ENCODE assay signal across 13 mouse cellular contexts in the genomic region with DNA sequence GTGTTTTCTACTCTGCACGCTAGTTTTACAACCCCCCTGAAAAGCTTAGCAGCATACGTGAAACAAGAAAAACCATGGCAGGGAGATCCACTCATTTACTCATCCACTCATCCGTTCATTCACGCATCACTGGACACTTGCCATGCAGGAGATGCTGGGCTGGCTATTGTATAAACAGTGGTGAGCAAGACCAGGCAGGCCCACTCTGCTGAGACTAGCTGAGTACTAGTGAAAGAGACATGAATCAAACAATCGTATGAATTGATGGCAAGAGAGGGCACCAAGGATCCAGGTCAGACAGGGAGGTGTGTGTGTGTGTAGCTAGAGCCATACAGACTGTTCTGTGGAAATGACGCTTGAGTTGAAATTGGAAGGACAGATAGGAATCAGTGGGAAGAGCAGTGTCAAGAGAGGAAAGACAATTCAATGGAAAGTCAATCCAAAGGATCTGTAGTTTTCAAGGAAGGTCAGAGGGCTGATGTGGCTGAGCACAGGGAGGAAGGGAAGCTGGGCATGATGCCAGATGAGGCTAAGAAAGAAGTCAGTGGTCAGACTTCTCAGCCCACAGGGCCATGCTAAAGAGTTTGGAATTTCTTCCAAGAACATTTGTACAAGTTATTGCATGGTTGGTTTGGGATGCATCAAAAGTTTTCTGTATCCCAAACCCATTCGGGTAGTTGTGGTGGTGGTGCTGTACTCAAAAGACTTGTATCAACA. TPM values are rescaled to one million over a fixed set of nuclear protein-coding genes. Genes with fewer than 3 reads are reported as not detected.
DNase-seq lines count a peak whose midpoint lies in the region; ATAC-seq and TF ChIP-seq lines count a peak whose summit lies in the region.
"Had no signal": no experiment of that assay in that cellular context is flagged by ENCODE, and none has a peak within 500 bp of the region (broad histone marks: within the 10 kb centered on the region; RNA-seq: fewer than 3 reads in every experiment).

No protein-coding gene starts in this region.

- 0 out of 2 replicates have a peak, but pooled peaks have one; percentile 34 for ATAC-seq in hindbrain, embryonic 16.5 days
- no peak for ATAC-seq in hindbrain, embryonic 13.5 days (ENCODE audit: low FRiP score)
- ATAC-seq: forebrain, embryonic 15.5 days had no signal

- H3K36me3 ChIP-seq in hindbrain, embryonic 16.5 days (ENCODE audit: control insufficient read depth, insufficient read depth, low read length) = no peaks in the 10 kb centered on the region
- no peaks in the 10 kb centered on the region for H3K36me3 ChIP-seq in hindbrain, embryonic 13.5 days
- H3K36me3 ChIP-seq in CH12.LX (replicated peaks in 1 of 2; ENCODE audit: control insufficient read depth in 1 of 2, insufficient read depth in 1 of 2, low read length in 1 of 2) = no peaks in the 10 kb centered on the region
- H3K36me3 ChIP-seq: forebrain, embryonic 15.5 days; heart, embryonic 12.5 days had no signal

- no peaks in the 10 kb centered on the region for H3K4me1 ChIP-seq in hindbrain, embryonic 16.5 days (ENCODE audit: control insufficient read depth, insufficient read depth, low read depth, low read length)
- H3K4me1 ChIP-seq in hindbrain, embryonic 13.5 days (replicated peaks) = 0 out of 2 replicates have a peak, but pooled peaks cover 4% of the 10 kb centered on the region
- peaks cover 4% of the 10 kb centered on the region in 2 experiments; a peak in 3 of 4 replicates for H3K4me1 ChIP-seq in CH12.LX (ENCODE audit: control insufficient read depth in 1 of 2, insufficient read depth in 2 of 2)
- H3K4me1 ChIP-seq: forebrain, embryonic 15.5 days; heart, embryonic 12.5 days had no signal

- H3K79me2 ChIP-seq in CH12.LX (replicated peaks; ENCODE audit: control insufficient read depth, extremely low read depth, insufficient read depth, poor library complexity, severe bottlenecking) = no peaks in the 10 kb centered on the region

- TF ChIP-seq POLR2A in CH12.LX (IDR thresholded peaks at IDR 0.05; ENCODE audit: low read depth, low read length) = no peak

- WGBS in hindbrain, embryonic 16.5 days = 50% methylated on average over 7 of the region's 7 CpGs
- WGBS in hindbrain, embryonic 13.5 days = 46% methylated on average over 7 of the region's 7 CpGs

- TF ChIP-seq EP300 in CH12.LX (IDR thresholded peaks at IDR 0.05; ENCODE audit: low read length) = no peak

- H3K4me2 ChIP-seq in hindbrain, embryonic 16.5 days (ENCODE audit: low read length) = no peak overlapping the region
- no peak overlapping the region for H3K4me2 ChIP-seq in hindbrain, embryonic 13.5 days
- H3K4me2 ChIP-seq in CH12.LX (ENCODE audit: insufficient read depth, low read depth, poor library complexity, severe bottlenecking) = no peak overlapping the region
- H3K4me2 ChIP-seq: forebrain, embryonic 15.5 days; heart, embryonic 12.5 days had no signal

- H3K27ac ChIP-seq in hindbrain, embryonic 16.5 days (ENCODE audit: low read depth, low read length) = no peak overlapping the region
- H3K27ac ChIP-seq in hindbrain, embryonic 13.5 days = no peak overlapping the region
- no peak overlapping the region for H3K27ac ChIP-seq in CH12.LX (ENCODE audit: insufficient read depth, low read depth)
- H3K27ac ChIP-seq: forebrain, embryonic 15.5 days had no signal

- no peak overlapping the region for H3K9ac ChIP-seq in hindbrain, embryonic 16.5 days (ENCODE audit: low read depth, low read length)
- no peak overlapping the region for H3K9ac ChIP-seq in hindbrain, embryonic 13.5 days
- H3K9ac ChIP-seq in CH12.LX (ENCODE audit: insufficient read depth, low read depth) = no peak overlapping the region
- H3K9ac ChIP-seq: forebrain, embryonic 15.5 days; heart, embryonic 12.5 days had no signal

- TF ChIP-seq CTCF in CH12.LX (conservative IDR thresholded peaks at IDR 0.05 in 1 of 2, IDR thresholded peaks at IDR 0.05 in 1 of 2; ENCODE audit: low read depth in 2 of 2, low read length in 2 of 2) = no peak

- H3K4me3 ChIP-seq in hindbrain, embryonic 16.5 days (ENCODE audit: low read length) = no peak overlapping the region
- no peak overlapping the region for H3K4me3 ChIP-seq in hindbrain, embryonic 13.5 days
- H3K4me3 ChIP-seq in CH12.LX (replicated peaks in 1 of 3; ENCODE audit: low read depth in 2 of 3, low read length in 2 of 3, poor library complexity in 1 of 3) = no peak overlapping the region
- H3K4me3 ChIP-seq: forebrain, embryonic 15.5 days; heart, embryonic 12.5 days had no signal

- in situ Hi-C loops in CH12.LX (cut with MboI; ENCODE audit: low pct_ligation_motif_present, low pct_unique_long_range_greater_than_20kb, low sequenced_read_pairs) = no loop called here

- DNase-seq in 3T3-L1 (ENCODE audit: low read depth, low spot score) (peak; percentile 40), CH12.LX (ENCODE audit: extremely low read depth) (no peak)
- peak; percentile 48 for DNase-seq in kidney, postnatal 10 days
- DNase-seq in layer of hippocampus, postnatal 10 days (ENCODE audit: low spot score in 2 of 2) = no peak
- DNase-seq in left cerebral cortex, adult 11 months (ENCODE audit: low spot score) = no peak
- DNase-seq: cerebellum, adult 18-20 months; lung, postnatal 36 days; right cerebral cortex, postnatal 14 days had no signal

- no peaks in the 10 kb centered on the region for H3K9me3 ChIP-seq in hindbrain, embryonic 16.5 days (ENCODE audit: control insufficient read depth, low read length)
- H3K9me3 ChIP-seq in hindbrain, embryonic 13.5 days = no peaks in the 10 kb centered on the region
- H3K9me3 ChIP-seq in CH12.LX (replicated peaks; ENCODE audit: low read length) = no peaks in the 10 kb centered on the region
- H3K9me3 ChIP-seq: forebrain, embryonic 15.5 days; heart, embryonic 12.5 days had no signal

- dilution Hi-C loops in CH12.LX (cut with MboI; ENCODE audit: extremely low pct_ligation_motif_present, extremely low pct_unique_long_range_greater_than_20kb, low sequenced_read_pairs) = no loop called here

- no peaks in the 10 kb centered on the region for H3K27me3 ChIP-seq in hindbrain, embryonic 16.5 days (replicated peaks; ENCODE audit: control insufficient read depth, insufficient read depth, low read length)
- H3K27me3 ChIP-seq in hindbrain, embryonic 13.5 days = no peaks in the 10 kb centered on the region
- no peaks in the 10 kb centered on the region for H3K27me3 ChIP-seq in CH12.LX (replicated peaks)
- H3K27me3 ChIP-seq: forebrain, embryonic 15.5 days; heart, embryonic 12.5 days had no signal

- TF ChIP-seq RAD21 in CH12.LX (IDR thresholded peaks at IDR 0.05; ENCODE audit: low read depth, low read length) = no peak

TF ChIP-seq in CH12.LX, 34 proteins besides CTCF, POLR2A, EP300 and RAD21:
- TF ChIP-seq SMC3 (IDR thresholded peaks at IDR 0.05; ENCODE audit: low read depth, low read length) (no peak), CHD1 (IDR thresholded peaks at IDR 0.05; ENCODE audit: low read depth, low read length) (peak; percentile 52; the same call in 1 of the 2 replicates)

RNA-seq across cellular contexts. Expression of a gene that starts 1.6 kb away (rescaled TPM):
- 0.05 and 0.14 TPM in 2 replicates for polyA plus RNA-seq in hindbrain, embryonic 16.5 days (2015; fragmentation: Nextera tagmentation; extraction: Ambion mirVana)
- 0.08 and 0.49 TPM in 2 replicates for polyA plus RNA-seq in hindbrain, embryonic 13.5 days (2015; fragmentation: Nextera tagmentation; extraction: Ambion mirVana)
- total RNA-seq in CH12.LX (2012; rRNA removed) = 0.08 and 0.13 TPM in 2 replicates
- not detected in 2 replicates for total RNA-seq in CH12.LX (2014; rRNA removed)
- 0.11 TPM in 1 of 2 replicates, not detected in the other for polyA plus RNA-seq in CH12.LX (2012; ENCODE audit: insufficient read length, low read depth)
- under 1 TPM; 0.32 to 0.47 TPM for total RNA-seq in layer of hippocampus, postnatal 10 days (2021)
- total RNA-seq: gastrocnemius, adult 8-10 months had no signal

Comparison
In these comparisons a context has a peak if more than half of its experiments do, and no peak if none do; other contexts are left out.
1. DNase-seq: peak in 3T3-L1 (single experiment) and kidney, postnatal 10 days (single experiment); none in CH12.LX (single experiment), layer of hippocampus, postnatal 10 days (0 of 2) and left cerebral cortex, adult 11 months (single experiment).